Mouse (Mus musculus) heart, postnatal 4 days (tissue): ENCODE data around the gene Defb11. TPM values are rescaled to one million over a fixed set of nuclear protein-coding genes. Genes with fewer than 3 reads are reported as not detected.
A peak's percentile ranks its signal among the peaks of the same experiment; 100 is the strongest.
"Not testable (repeated sequence)": the region's sequence is repeated elsewhere in the genome, so short reads cannot be mapped to it uniquely, and the experiment has no call there.

ENCODE experiments used
- DNase-seq: peaks from one replicate; pipeline ENCODE4 v3.0.0; 2021
- total RNA-seq, 2 experiments: library from RNA; stranded (reverse); gene quantifications; 2 replicates each; pipeline ENCODE4 v1.2.3; 2021

Defb11 gene
- not detected for total RNA-seq

DNA sequence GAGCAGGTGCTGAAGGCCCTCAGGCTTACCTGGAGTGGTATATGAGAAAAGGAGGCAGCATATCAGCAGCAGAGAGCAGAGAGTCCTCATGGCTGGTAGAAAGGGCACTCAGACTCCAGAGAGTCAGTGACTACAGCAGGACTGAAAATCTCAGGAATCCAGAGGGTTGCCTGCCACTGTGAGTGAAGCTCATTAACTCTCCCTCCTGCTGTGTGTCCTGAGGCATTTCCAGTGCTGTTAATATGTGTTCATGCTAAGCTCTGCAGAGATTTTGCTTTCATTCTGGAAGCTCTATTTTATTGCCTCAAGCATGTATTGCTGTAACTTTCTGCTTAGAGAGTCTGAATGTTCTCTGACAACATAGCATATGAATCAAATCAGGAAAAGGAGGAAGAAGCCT lies at the start of gene Defb11:
Gene Defb11, minus strand, starts transcription at position 123 of the 400 bp plus-strand sequence.
- not testable (repeated sequence) for DNase-seq

DNA sequence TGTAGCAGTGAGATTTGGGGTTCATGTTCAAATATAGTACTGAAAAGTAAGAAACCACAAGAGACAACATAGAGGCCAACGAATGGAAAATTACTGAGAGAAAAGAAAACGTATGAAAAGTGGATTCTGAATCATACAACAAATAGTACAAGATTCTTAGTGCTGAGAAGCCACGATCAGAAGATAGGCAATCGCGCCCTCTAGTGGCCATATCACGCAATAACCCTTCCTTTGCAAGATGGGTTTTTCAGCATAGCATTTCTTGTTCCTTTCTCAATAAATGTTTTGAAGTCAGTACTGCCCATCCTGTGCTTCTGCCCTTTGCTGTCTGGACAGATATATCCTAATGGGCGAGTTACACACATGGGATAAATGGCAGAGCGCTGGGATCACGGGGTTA lies 49.1 kb upstream of the Defb11 start:
- DNase-seq, result peak; percentile 40

GRCm38 (mm10) chr8:21947311-21948017 lies 41.3 kb upstream of the Defb11 start:
- DNase-seq, result no peak

DNA sequence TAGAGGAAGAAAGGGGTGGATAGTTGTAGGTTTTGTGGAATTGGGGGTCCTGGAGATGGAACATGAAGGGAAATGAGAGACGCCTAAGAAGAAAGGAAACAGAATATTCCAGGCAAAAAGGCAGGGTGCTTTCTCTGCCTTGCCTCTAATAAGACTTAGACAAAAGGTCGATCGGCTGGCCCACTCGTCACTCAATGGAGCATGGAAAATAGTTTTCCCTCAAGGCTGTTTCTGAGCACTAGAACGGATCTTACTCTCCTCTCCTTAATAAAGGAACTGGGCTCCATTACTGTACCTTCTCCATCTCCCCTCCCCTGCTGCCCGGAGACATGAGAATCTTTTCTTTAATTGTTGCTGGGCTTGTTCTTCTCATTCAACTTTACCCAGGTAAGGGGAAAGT lies 40.2 kb upstream of the Defb11 start, which contains the start of gene Defb13:
Gene Defb13, plus strand, starts transcription at position 301 of the 400 bp plus-strand sequence.
- no peak for DNase-seq

DNA sequence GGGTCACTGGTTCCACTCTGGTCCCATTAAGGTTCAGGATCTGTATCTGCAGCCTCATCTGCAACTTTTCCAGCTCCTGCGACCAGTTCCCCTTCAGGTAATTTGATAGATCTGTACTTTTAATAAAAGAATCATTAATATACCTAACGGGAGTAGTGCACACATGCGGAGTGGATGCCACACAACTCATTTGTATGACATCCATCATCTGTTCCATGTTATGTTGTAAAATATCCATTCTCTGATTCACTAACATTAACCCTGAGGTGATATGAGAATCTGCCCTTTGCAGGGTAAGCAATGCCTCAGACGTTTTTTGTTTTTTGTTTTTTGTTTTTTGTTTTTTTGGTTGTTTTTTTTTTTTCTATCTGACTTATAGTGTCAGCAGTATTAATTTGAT lies 31.8 kb upstream of the Defb11 start, which contains the start of gene Defb35:
Gene Defb35, plus strand, starts transcription at position 301 of the 400 bp plus-strand sequence.
- DNase-seq, result not testable (repeated sequence)

- no peak for DNase-seq
These were observed 26.4 kb upstream of the Defb11 start, which contains the start of gene Defb15 for GRCm38 (mm10) chr8:21932610-21933009. Gene Defb15 (minus strand): TSS chr8:21932710.

DNA sequence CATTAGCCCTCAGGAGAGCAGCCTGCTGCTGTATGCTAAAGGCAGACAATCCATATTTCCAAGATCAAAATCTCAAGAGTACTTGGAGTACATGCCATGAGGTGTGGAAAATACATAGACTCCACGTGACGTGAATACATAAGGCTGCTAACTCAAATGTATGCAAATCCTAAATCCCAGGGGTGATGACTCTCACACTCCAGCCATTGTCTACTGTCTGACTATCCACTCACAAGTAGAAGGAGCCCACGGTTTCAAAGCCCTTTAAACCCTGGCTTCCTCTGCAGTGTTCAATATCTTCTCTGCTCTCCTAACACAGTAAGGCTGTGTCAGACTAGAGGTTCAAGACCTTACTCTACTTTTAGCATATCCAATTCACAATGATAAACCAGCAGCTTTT lies 24.5 kb upstream of the Defb11 start:
- not testable (repeated sequence) for DNase-seq

DNA sequence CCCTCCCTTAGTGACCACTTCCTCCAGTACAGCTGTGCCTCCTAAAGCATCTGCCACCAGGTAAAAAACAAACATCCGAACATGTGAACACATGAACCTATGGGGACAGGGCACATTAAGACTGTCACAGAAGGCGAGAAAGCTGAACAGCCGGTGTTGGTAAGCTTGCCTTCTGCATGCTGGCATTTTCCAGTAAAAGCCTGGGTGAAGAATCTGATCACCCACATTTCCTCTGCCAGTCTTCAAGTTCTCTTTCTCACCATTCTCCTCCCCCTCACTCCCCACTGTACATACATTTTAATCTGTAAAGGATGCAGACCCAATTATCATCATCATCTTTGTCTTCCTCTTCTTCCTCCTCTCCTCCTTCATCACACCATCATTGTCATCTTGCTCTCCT lies 9.4 kb upstream of the Defb11 start:
- no peak for DNase-seq

DNA sequence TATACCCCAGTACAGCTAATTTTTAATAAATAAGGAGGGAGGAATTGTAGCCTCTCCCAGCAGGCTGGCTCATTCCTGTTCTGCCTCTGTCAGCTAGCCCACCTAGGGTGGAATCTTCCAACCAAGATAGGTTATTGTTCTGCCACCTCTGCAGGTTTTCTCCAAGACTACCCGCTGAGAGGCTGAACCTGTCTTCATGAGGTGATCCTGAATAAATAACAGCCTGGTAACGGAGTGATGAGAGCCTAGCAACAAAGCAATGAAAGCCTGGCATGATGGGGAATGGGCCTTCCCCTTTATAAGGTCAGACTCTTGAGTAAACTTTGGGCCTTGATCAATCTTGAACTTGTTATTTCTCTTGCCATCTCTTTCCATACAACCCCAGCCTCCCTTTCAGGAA lies 6.3 kb upstream of the Defb11 start:
- no peak for DNase-seq

GRCm38 (mm10) chr8:21911931-21912330 lies 5.7 kb upstream of the Defb11 start:
- DNase-seq, result no peak

DNA sequence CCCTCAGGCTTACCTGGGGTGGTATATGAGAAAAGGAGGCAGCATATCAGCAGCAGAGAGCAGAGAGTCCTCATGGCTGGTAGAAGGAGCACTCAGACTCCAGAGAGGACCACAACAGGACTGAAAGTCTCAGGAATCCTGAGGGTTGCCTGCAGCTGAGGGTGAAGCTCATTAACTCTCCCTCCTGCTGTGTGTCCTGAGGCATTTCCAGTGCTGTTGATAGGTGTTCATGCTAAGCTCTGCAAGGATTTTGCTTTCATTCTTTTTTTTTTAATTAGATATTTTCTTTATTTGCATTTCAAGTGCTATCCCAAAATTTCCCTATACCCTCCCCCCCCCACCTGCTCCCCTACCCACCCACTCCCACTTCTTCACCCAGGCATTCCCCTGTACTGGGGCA lies 20.9 kb downstream of the Defb11 start, which contains the start of gene Defb9:
Gene Defb9, minus strand, starts transcription at position 101 of the 400 bp plus-strand sequence.
- not testable (repeated sequence) for DNase-seq

DNA sequence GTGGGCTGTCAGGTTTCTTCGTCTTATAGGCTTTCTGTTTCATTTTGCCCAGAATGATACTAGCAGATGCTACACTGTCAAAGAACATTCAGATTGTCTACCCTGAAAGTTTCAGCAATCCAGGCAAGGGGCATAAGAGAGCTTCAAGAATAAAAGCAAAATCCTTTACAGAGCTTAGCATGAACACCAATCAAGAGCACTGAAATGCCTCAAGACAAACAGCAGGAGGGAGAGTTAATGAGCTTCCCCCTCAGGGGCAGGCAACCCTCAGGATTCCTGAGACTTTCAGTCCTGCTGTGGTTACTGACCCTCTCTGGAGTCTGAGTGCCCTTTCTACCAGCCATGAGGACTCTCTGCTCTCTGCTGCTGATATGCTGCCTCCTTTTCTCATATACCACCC lies 47.6 kb downstream of the Defb11 start, which contains the start of gene Defb10:
Gene Defb10, plus strand, starts transcription at position 316 of the 400 bp plus-strand sequence.
- DNase-seq, result not testable (repeated sequence)

Other genes with a start within 250 kb of the Defb11 start
- not detected for gene Defa34, start 240.6 kb downstream of the Defb11 start, total RNA-seq
- not detected for gene AY761184, start 202.8 kb downstream of the Defb11 start, total RNA-seq
- gene Defa24, start 171.9 kb downstream of the Defb11 start, total RNA-seq, result not detected
- not detected for gene Defb50, start 82.9 kb downstream of the Defb11 start, total RNA-seq
- not detected for gene Defb2, start 66.5 kb downstream of the Defb11 start, total RNA-seq
- not detected for gene Defb10, start 47.5 kb downstream of the Defb11 start, total RNA-seq
- not detected for gene Defb9, start 21.0 kb downstream of the Defb11 start, total RNA-seq
- gene Defb15, start 26.3 kb upstream of the Defb11 start, total RNA-seq, result not detected
- not detected for gene Defb35, start 31.9 kb upstream of the Defb11 start, total RNA-seq
- not detected for gene Defb13, start 40.4 kb upstream of the Defb11 start, total RNA-seq
- not detected for gene Fam90a1a, start 52.3 kb upstream of the Defb11 start, total RNA-seq
- gene Ccdc70, start 63.4 kb upstream of the Defb11 start, total RNA-seq, result not detected
- under 1 TPM; 0.38 to 0.55 TPM for gene Atp7b, start 153.9 kb upstream of the Defb11 start, total RNA-seq
- gene Alg11, start 154.3 kb upstream of the Defb11 start, total RNA-seq, result 10 to 100 TPM; 11.4 to 14.5 TPM
- not detected for gene Nek5, start 218.6 kb upstream of the Defb11 start, total RNA-seq